Mouse (Mus musculus): ENCODE measurements around the gene Pafah2. TPM values are rescaled to one million over a fixed set of nuclear protein-coding genes. Genes with fewer than 3 reads are reported as not detected.
A peak's percentile ranks its signal among the peaks of the same experiment; 100 is the strongest.

The Pafah2 gene
- polyA plus RNA-seq (2015; fragmentation: Nextera tagmentation; extraction: Ambion mirVana), result 10.6 and 12.6 TPM in 2 replicates

- Histone ChIP-seq H3K27ac (peak within 1 kb of the TSS; percentile 86), H3K36me3 (no peaks in the 10 kb centered on the region), H3K4me1 (peaks cover 20% of the 10 kb centered on the region), H3K4me2 (peak within 1 kb of the TSS; percentile 82), H3K9me3 (no peaks in the 10 kb centered on the region; the same call in 1 of the 2 replicates), H3K4me3 (peak within 1 kb of the TSS; percentile 54), H3K9ac (peak within 1 kb of the TSS; percentile 48), H3K27me3 (no peaks in the 10 kb centered on the region)
- under 1% methylated on average over 31 of the region's 31 CpGs for WGBS
- ATAC-seq (ENCODE audit: borderline replicate concordance, extremely low read depth, low FRiP score, low TSS enrichment), result peak; percentile 96
Observed at GRCm38 (mm10) chr4:134395977-134396825, at the start of gene Pafah2. Gene Pafah2, plus strand, starts transcription at chr4:134396320.

GRCm38 (mm10) chr4:134348078-134348477 lies 48.0 kb upstream of the Pafah2 start:
- H3K36me3 ChIP-seq, result no peaks in the 10 kb centered on the region
- peaks cover 30% of the 10 kb centered on the region for H3K27me3 ChIP-seq
- no peak overlapping the region for H3K9ac ChIP-seq
- WGBS, result 61% methylated on average over 11 of the region's 11 CpGs
- no peaks in the 10 kb centered on the region for H3K9me3 ChIP-seq
- ATAC-seq (ENCODE audit: borderline replicate concordance, extremely low read depth, low FRiP score, low TSS enrichment), result no peak
- H3K4me2 ChIP-seq, result no peak overlapping the region
- H3K27ac ChIP-seq, result peak overlapping the region; percentile 15; the same call in 1 of the 2 replicates
- H3K4me3 ChIP-seq, result no peak overlapping the region
- peaks cover 22% of the 10 kb centered on the region for H3K4me1 ChIP-seq

GRCm38 (mm10) chr4:134348545-134348944 lies 47.6 kb upstream of the Pafah2 start:
- H3K36me3 ChIP-seq, result no peaks in the 10 kb centered on the region
- H3K27me3 ChIP-seq, result peaks cover 25% of the 10 kb centered on the region
- H3K4me3 ChIP-seq, result no peak overlapping the region
- H3K9ac ChIP-seq, result no peak overlapping the region
- no peak for ATAC-seq (ENCODE audit: borderline replicate concordance, extremely low read depth, low FRiP score, low TSS enrichment)
- H3K4me1 ChIP-seq, result peaks cover 18% of the 10 kb centered on the region
- H3K27ac ChIP-seq, result peak overlapping the region; percentile 15; the same call in 1 of the 2 replicates
- WGBS, result 52% methylated on average over 5 of the region's 5 CpGs
- H3K9me3 ChIP-seq, result no peaks in the 10 kb centered on the region
- no peak overlapping the region for H3K4me2 ChIP-seq

- 84% methylated on average over 7 of the region's 7 CpGs for WGBS
- H3K27me3 ChIP-seq, result peaks cover 13% of the 10 kb centered on the region
- no peaks in the 10 kb centered on the region for H3K9me3 ChIP-seq
- H3K4me3 ChIP-seq, result no peak overlapping the region
- no peak overlapping the region for H3K27ac ChIP-seq
- H3K36me3 ChIP-seq, result no peaks in the 10 kb centered on the region
- ATAC-seq (ENCODE audit: borderline replicate concordance, extremely low read depth, low FRiP score, low TSS enrichment), result no peak
- H3K4me2 ChIP-seq, result no peak overlapping the region
- H3K9ac ChIP-seq, result no peak overlapping the region
- H3K4me1 ChIP-seq, result peaks cover 13% of the 10 kb centered on the region
Observed at GRCm38 (mm10) chr4:134349829-134350228, 46.3 kb upstream of the Pafah2 start.

GRCm38 (mm10) chr4:134350641-134351040 lies 45.5 kb upstream of the Pafah2 start:
- no peak overlapping the region for H3K4me3 ChIP-seq
- peaks cover 7% of the 10 kb centered on the region for H3K27me3 ChIP-seq
- H3K4me2 ChIP-seq, result no peak overlapping the region
- ATAC-seq (ENCODE audit: borderline replicate concordance, extremely low read depth, low FRiP score, low TSS enrichment), result no peak
- H3K36me3 ChIP-seq, result no peaks in the 10 kb centered on the region
- no peaks in the 10 kb centered on the region for H3K9me3 ChIP-seq
- peaks cover 19% of the 10 kb centered on the region for H3K4me1 ChIP-seq
- no peak overlapping the region for H3K9ac ChIP-seq
- no peak overlapping the region for H3K27ac ChIP-seq
- WGBS, result 79% methylated on average over 6 of the region's 6 CpGs

GRCm38 (mm10) chr4:134351329-134352260 lies 44.5 kb upstream of the Pafah2 start:
- Histone ChIP-seq H3K36me3 (no peaks in the 10 kb centered on the region), H3K9me3 (no peaks in the 10 kb centered on the region), H3K27ac (no peak overlapping the region), H3K4me2 (no peak overlapping the region), H3K4me1 (peaks cover 28% of the 10 kb centered on the region), H3K9ac (no peak overlapping the region), H3K4me3 (no peak overlapping the region), H3K27me3 (no peaks in the 10 kb centered on the region)
- no peak for ATAC-seq (ENCODE audit: borderline replicate concordance, extremely low read depth, low FRiP score, low TSS enrichment)
- WGBS, result 43% methylated on average over 18 of the region's 18 CpGs

- Histone ChIP-seq H3K9me3 (no peaks in the 10 kb centered on the region), H3K27me3 (no peaks in the 10 kb centered on the region), H3K9ac (no peak overlapping the region), H3K4me2 (no peak overlapping the region), H3K27ac (no peak overlapping the region), H3K4me1 (peaks cover 33% of the 10 kb centered on the region), H3K4me3 (no peak overlapping the region), H3K36me3 (no peaks in the 10 kb centered on the region)
- WGBS, result 67% methylated on average over 12 of the region's 12 CpGs
- no peak for ATAC-seq (ENCODE audit: borderline replicate concordance, extremely low read depth, low FRiP score, low TSS enrichment)
Observed at GRCm38 (mm10) chr4:134352261-134352707, 43.8 kb upstream of the Pafah2 start.

- 66% methylated on average over 7 of the region's 7 CpGs for WGBS
- Histone ChIP-seq H3K4me1 (peaks cover 39% of the 10 kb centered on the region), H3K27ac (no peak overlapping the region), H3K9me3 (no peaks in the 10 kb centered on the region), H3K4me3 (no peak overlapping the region), H3K9ac (no peak overlapping the region), H3K27me3 (0 out of 2 replicates have a peak, but pooled peaks cover 3% of the 10 kb centered on the region), H3K36me3 (no peaks in the 10 kb centered on the region), H3K4me2 (no peak overlapping the region)
- ATAC-seq (ENCODE audit: borderline replicate concordance, extremely low read depth, low FRiP score, low TSS enrichment), result no peak
Observed at GRCm38 (mm10) chr4:134352929-134353328, 43.2 kb upstream of the Pafah2 start.

GRCm38 (mm10) chr4:134353527-134354409 lies 42.4 kb upstream of the Pafah2 start:
- H3K4me1 ChIP-seq, result peaks cover 39% of the 10 kb centered on the region

GRCm38 (mm10) chr4:134355841-134356452 lies 40.2 kb upstream of the Pafah2 start:
- H3K4me3 ChIP-seq, result no peak overlapping the region
- no peaks in the 10 kb centered on the region for H3K36me3 ChIP-seq
- WGBS, result 26% methylated on average over 16 of the region's 16 CpGs
- peak overlapping the region; percentile 48 for H3K27ac ChIP-seq
- no peaks in the 10 kb centered on the region for H3K9me3 ChIP-seq
- ATAC-seq (ENCODE audit: borderline replicate concordance, extremely low read depth, low FRiP score, low TSS enrichment), result 0 out of 2 replicates have a peak, but pooled peaks have one; percentile 11
- 0 out of 2 replicates have a peak overlapping the region, but pooled peaks have one; percentile 7 for H3K4me2 ChIP-seq
- H3K27me3 ChIP-seq, result peaks cover 4% of the 10 kb centered on the region; the same call in 1 of the 2 replicates
- peaks cover 39% of the 10 kb centered on the region for H3K4me1 ChIP-seq
- H3K9ac ChIP-seq, result no peak overlapping the region

More at GRCm38 (mm10) chr4:134353527-134354409, 42.4 kb upstream of the Pafah2 start:
- no peak overlapping the region for H3K9ac ChIP-seq
- no peak overlapping the region for H3K27ac ChIP-seq
- H3K4me3 ChIP-seq, result no peak overlapping the region
- 64% methylated on average over 5 of the region's 5 CpGs for WGBS
- ATAC-seq (ENCODE audit: borderline replicate concordance, extremely low read depth, low FRiP score, low TSS enrichment), result no peak
- H3K27me3 ChIP-seq, result 0 out of 2 replicates have a peak, but pooled peaks cover 4% of the 10 kb centered on the region
- H3K4me2 ChIP-seq, result no peak overlapping the region
- no peaks in the 10 kb centered on the region for H3K36me3 ChIP-seq
- no peaks in the 10 kb centered on the region for H3K9me3 ChIP-seq
